ENCODE assay signal across 8 mouse cellular contexts in genomic region chr9:75282830-75283229, GRCm38 (mm10). TPM values are rescaled to one million over a fixed set of nuclear protein-coding genes. Genes with fewer than 3 reads are reported as not detected.
DNase-seq lines count a peak whose midpoint lies in the region; ATAC-seq and TF ChIP-seq lines count a peak whose summit lies in the region.

No protein-coding gene starts in this region.

- H3K9ac ChIP-seq in liver, adult 2 months (ENCODE audit: low read depth, low read length) = no peak overlapping the region
- no peak overlapping the region for H3K9ac ChIP-seq in liver, embryonic 11.5 days (ENCODE audit: low read depth, low read length)
- H3K9ac ChIP-seq in hindbrain, embryonic 13.5 days = no peak overlapping the region

- peak; percentile 32 for DNase-seq in liver, adult 2 months (ENCODE audit: extremely low read depth, low read depth, low spot score)
- no peak for DNase-seq in liver, embryonic 11.5 days (ENCODE audit: low spot score)
- DNase-seq in R1 (ENCODE audit: low read depth, low spot score) = peak; percentile 77
- DNase-seq in cerebellum, postnatal 14 days = peak; percentile 80 to 82
- DNase-seq in left cerebral cortex, adult 18-20 months (ENCODE audit: low spot score in 2 of 2) = peak; percentile 63 to 65
- DNase-seq in neural tube, embryonic 10.5 days (ENCODE audit: extremely low spot score, low spot score) = peak; percentile 43
- no peak for DNase-seq in urinary bladder, postnatal 10 days (ENCODE audit: low spot score)

- H3K4me3 ChIP-seq in liver, adult 2 months (ENCODE audit: insufficient read depth, low read depth, low read length) = no peak overlapping the region
- no peak overlapping the region for H3K4me3 ChIP-seq in liver, embryonic 11.5 days (ENCODE audit: low read depth, low read length)
- no peak overlapping the region for H3K4me3 ChIP-seq in hindbrain, embryonic 13.5 days

- no peak overlapping the region for H3K27ac ChIP-seq in liver, adult 2 months (replicated peaks; ENCODE audit: insufficient read depth, low read depth, low read length)
- H3K27ac ChIP-seq in liver, embryonic 11.5 days (ENCODE audit: low read depth, low read length) = no peak overlapping the region
- H3K27ac ChIP-seq in hindbrain, embryonic 13.5 days = no peak overlapping the region

- H3K27me3 ChIP-seq in liver, adult 2 months (ENCODE audit: control insufficient read depth, insufficient read depth, low read length) = no peaks in the 10 kb centered on the region
- H3K27me3 ChIP-seq in liver, embryonic 11.5 days (replicated peaks; ENCODE audit: control insufficient read depth, insufficient read depth, low read length) = no peaks in the 10 kb centered on the region
- no peaks in the 10 kb centered on the region for H3K27me3 ChIP-seq in hindbrain, embryonic 13.5 days

- no peaks in the 10 kb centered on the region for H3K9me3 ChIP-seq in liver, embryonic 11.5 days (ENCODE audit: control insufficient read depth, low read length)
- H3K9me3 ChIP-seq in hindbrain, embryonic 13.5 days = no peaks in the 10 kb centered on the region

- H3K36me3 ChIP-seq in liver, adult 2 months (ENCODE audit: control insufficient read depth, insufficient read depth, low read length) = no peaks in the 10 kb centered on the region
- no peaks in the 10 kb centered on the region for H3K36me3 ChIP-seq in liver, embryonic 11.5 days (ENCODE audit: control insufficient read depth, insufficient read depth, low read length)
- no peaks in the 10 kb centered on the region for H3K36me3 ChIP-seq in hindbrain, embryonic 13.5 days

- TF ChIP-seq CTCF in liver, adult 2 months (IDR thresholded peaks at IDR 0.05; ENCODE audit: low read depth, low read length) = peak; percentile 69

- no peak overlapping the region for H3K4me2 ChIP-seq in liver, embryonic 11.5 days
- H3K4me2 ChIP-seq in hindbrain, embryonic 13.5 days = no peak overlapping the region

- no peak for TF ChIP-seq POLR2A in liver, adult 2 months (IDR thresholded peaks at IDR 0.05; ENCODE audit: extremely low read depth, insufficient read depth, low read length)

- no peaks in the 10 kb centered on the region for H3K4me1 ChIP-seq in liver, adult 2 months (ENCODE audit: control insufficient read depth, insufficient read depth, low read length)
- no peaks in the 10 kb centered on the region for H3K4me1 ChIP-seq in liver, embryonic 11.5 days (replicated peaks; ENCODE audit: control insufficient read depth, insufficient read depth, low read length)
- H3K4me1 ChIP-seq in hindbrain, embryonic 13.5 days (replicated peaks) = no peaks in the 10 kb centered on the region

- ATAC-seq in liver, embryonic 11.5 days (replicated peaks; ENCODE audit: low FRiP score) = no peak
- 0 out of 2 replicates have a peak, but pooled peaks have one; percentile 46 for ATAC-seq in hindbrain, embryonic 13.5 days (ENCODE audit: low FRiP score)

- H3K79me2 ChIP-seq in liver, adult 2 months (ENCODE audit: control insufficient read depth, insufficient read depth, low read length) = no peaks in the 10 kb centered on the region

- 15% methylated on average over 3 of the region's 3 CpGs for WGBS in liver, adult 2 months
- 9% methylated on average over 3 of the region's 3 CpGs for WGBS in liver, embryonic 11.5 days
- WGBS in hindbrain, embryonic 13.5 days = 18% methylated on average over 3 of the region's 3 CpGs

RNA-seq across cellular contexts. Expression of gene Gnb5, which starts 23.3 kb away (rescaled TPM):
- 0.74 and 1.1 TPM in 2 replicates for total RNA-seq in liver, adult 2 months (2014; rRNA removed)
- 0.45 and 0.78 TPM in 2 replicates for polyA plus RNA-seq in liver, adult 2 months (2012; rRNA removed)
- 8.6 and 9.2 TPM in 2 replicates for polyA plus RNA-seq in liver, embryonic 11.5 days (2014; fragmentation: Nextera tagmentation; extraction: Ambion mirVana)
- polyA plus RNA-seq in hindbrain, embryonic 13.5 days (2015; fragmentation: Nextera tagmentation; extraction: Ambion mirVana) = 58.3 and 60.5 TPM in 2 replicates
- 100 to 1,000 TPM; 161 to 167 TPM for total RNA-seq in left cerebral cortex, adult 18-20 months (2021)

RNA-seq across cellular contexts. Expression of gene Myo5c, which starts 51.0 kb away (rescaled TPM):
- 0.18 and 0.20 TPM in 2 replicates for total RNA-seq in liver, adult 2 months (2014; rRNA removed)
- 0.07 and 0.12 TPM in 2 replicates for polyA plus RNA-seq in liver, adult 2 months (2012; rRNA removed)
- 0.85 and 1.1 TPM in 2 replicates for polyA plus RNA-seq in liver, embryonic 11.5 days (2014; fragmentation: Nextera tagmentation; extraction: Ambion mirVana)
- 0.36 and 0.42 TPM in 2 replicates for polyA plus RNA-seq in hindbrain, embryonic 13.5 days (2015; fragmentation: Nextera tagmentation; extraction: Ambion mirVana)
- total RNA-seq in left cerebral cortex, adult 18-20 months (2021) = 1 to 10 TPM; 4.4 to 8.4 TPM

Comparison
In these comparisons a context has a peak if more than half of its experiments do, and no peak if none do; other contexts are left out.
1. DNase-seq: peak in liver, adult 2 months (single experiment), R1 (single experiment), cerebellum, postnatal 14 days (2 of 2), left cerebral cortex, adult 18-20 months (2 of 2) and neural tube, embryonic 10.5 days (single experiment); none in liver, embryonic 11.5 days (single experiment) and urinary bladder, postnatal 10 days (single experiment).